Mouse (Mus musculus) adrenal gland, postnatal 4 days (tissue): ENCODE results near the gene Emsy. TPM values are rescaled to one million over a fixed set of nuclear protein-coding genes. Genes with fewer than 3 reads are reported as not detected.
A peak's percentile ranks its signal among the peaks of the same experiment; 100 is the strongest.

ENCODE experiments used
- DNase-seq, 2 experiments: peaks; one replicate each; pipeline ENCODE4 v3.0.0; 2021 to 2022; ENCODE audit warnings: low spot score in 2 of 2, mixed read lengths in 2 of 2
- long read RNA-seq, 2 experiments: library from polyadenylated mRNA; stranded (forward); transcript quantifications; one replicate each; pipeline ENCODE4 v2.0.0; 2021
- total RNA-seq, 2 experiments: library from RNA; stranded (reverse); gene quantifications; 2 replicates each; pipeline ENCODE4 v1.2.3; 2021

Emsy gene
- 10 to 100 TPM; 33.7 to 35.8 TPM for total RNA-seq
- long read RNA-seq, experiment 1, full-length matches to known transcripts, result 1 of 7 reads
- long read RNA-seq, experiment 1, partial matches to known transcripts, result 1 of 7 reads
- long read RNA-seq, experiment 1, other reads (novel, unspliced or antisense), result 5 of 7 reads
- long read RNA-seq, experiment 2, partial matches to known transcripts, result 2 of 5 reads
- long read RNA-seq, experiment 2, other reads (novel, unspliced or antisense), result 3 of 5 reads

GRCm38 (mm10) chr7:98656531-98657221 is at the start of gene Emsy:
Gene Emsy, minus strand, starts transcription at chr7:98656783.
- peak; percentile 75 to 86 for DNase-seq

GRCm38 (mm10) chr7:98704276-98704675 is 47.7 kb upstream of the Emsy start:
- DNase-seq, result no peak

GRCm38 (mm10) chr7:98703365-98703881 is 46.8 kb upstream of the Emsy start:
- DNase-seq, result no peak

- DNase-seq, result peak; percentile 98 to 100
Measured at GRCm38 (mm10) chr7:98702283-98703240, 46.0 kb upstream of the Emsy start, which contains the start of gene Thap12. Gene Thap12, plus strand, starts transcription at chr7:98703103.

GRCm38 (mm10) chr7:98701771-98702170 is 45.2 kb upstream of the Emsy start:
- DNase-seq, result no peak

GRCm38 (mm10) chr7:98698590-98698989 is 42.0 kb upstream of the Emsy start:
- DNase-seq, result no peak

- DNase-seq, result no peak
Measured at GRCm38 (mm10) chr7:98698041-98698440, 41.5 kb upstream of the Emsy start.

- no peak for DNase-seq
Measured at GRCm38 (mm10) chr7:98697496-98697895, 40.9 kb upstream of the Emsy start.

- DNase-seq, result no peak
Measured at GRCm38 (mm10) chr7:98694046-98694445, 37.5 kb upstream of the Emsy start.

GRCm38 (mm10) chr7:98692761-98693546 is 36.4 kb upstream of the Emsy start:
- no peak for DNase-seq

GRCm38 (mm10) chr7:98690831-98691230 is 34.2 kb upstream of the Emsy start:
- DNase-seq, result no peak

- DNase-seq, result no peak
Measured at GRCm38 (mm10) chr7:98690126-98690525, 33.5 kb upstream of the Emsy start.

GRCm38 (mm10) chr7:98685895-98686294 is 29.3 kb upstream of the Emsy start:
- no peak for DNase-seq

GRCm38 (mm10) chr7:98682821-98683220 is 26.2 kb upstream of the Emsy start:
- DNase-seq, result no peak

- no peak for DNase-seq
Measured at GRCm38 (mm10) chr7:98680691-98681090, 24.1 kb upstream of the Emsy start.

- DNase-seq, result no peak
Measured at GRCm38 (mm10) chr7:98678441-98678840, 21.9 kb upstream of the Emsy start.

- DNase-seq, result no peak
Measured at GRCm38 (mm10) chr7:98677511-98677910, 20.9 kb upstream of the Emsy start.

- no peak for DNase-seq
Measured at GRCm38 (mm10) chr7:98674344-98674743, 17.8 kb upstream of the Emsy start.

- DNase-seq, result no peak
Measured at GRCm38 (mm10) chr7:98672241-98672955, 15.8 kb upstream of the Emsy start.

GRCm38 (mm10) chr7:98671416-98671815 is 14.8 kb upstream of the Emsy start:
- DNase-seq, result no peak
